ENCODE assay signal across 8 mouse cellular contexts in genomic region chr7:80778958-80779669, GRCm38 (mm10). TPM values are rescaled to one million over a fixed set of nuclear protein-coding genes. Genes with fewer than 3 reads are reported as not detected.
A peak's percentile ranks its signal among the peaks of the same experiment; 100 is the strongest.
DNase-seq lines count a peak whose midpoint lies in the region; ATAC-seq lines count a peak whose summit lies in the region.

No protein-coding gene starts in this region.

- peaks cover 68% of the 10 kb centered on the region for H3K4me1 ChIP-seq in heart, embryonic 15.5 days (replicated peaks)
- peaks cover 28% of the 10 kb centered on the region for H3K4me1 ChIP-seq in limb, embryonic 13.5 days

- no peaks in the 10 kb centered on the region for H3K27me3 ChIP-seq in heart, embryonic 15.5 days
- H3K27me3 ChIP-seq in limb, embryonic 13.5 days = no peaks in the 10 kb centered on the region

- peak overlapping the region; percentile 73 for H3K27ac ChIP-seq in heart, embryonic 15.5 days
- H3K27ac ChIP-seq in limb, embryonic 13.5 days = peak overlapping the region; percentile 58; the same call in 1 of the 2 replicates

- DNase-seq in CD8-positive naive resting alpha-beta T cell, adult 2 months (ENCODE audit: low read depth in 2 of 2, low spot score in 2 of 2) = peak; percentile 56 to 60
- peak; percentile 28 to 53 for DNase-seq in adrenal gland, postnatal 36 days
- DNase-seq in naive thymus-derived CD4-positive, alpha-beta T cell, adult 2 months (ENCODE audit: low read depth) = peak; percentile 69
- DNase-seq in cerebellum, postnatal 25 days = no peak
- DNase-seq in frontal cortex, postnatal 36 days (ENCODE audit: low spot score in 2 of 2) = no peak
- no peak for DNase-seq in left cerebral cortex, adult 11 months (ENCODE audit: low spot score)

- H3K4me2 ChIP-seq in heart, embryonic 15.5 days = peak overlapping the region; percentile 5; the same call in 1 of the 2 replicates
- peak overlapping the region; percentile 22; the same call in 1 of the 2 replicates for H3K4me2 ChIP-seq in limb, embryonic 13.5 days (replicated peaks)

- peak; percentile 25; the same call in 1 of the 2 replicates for ATAC-seq in heart, embryonic 15.5 days (replicated peaks; ENCODE audit: insufficient number of reproducible peaks, insufficient read depth, low FRiP score, low read depth)
- ATAC-seq in limb, embryonic 13.5 days (ENCODE audit: low FRiP score, low read depth) = peak; percentile 81

- no peaks in the 10 kb centered on the region for H3K36me3 ChIP-seq in heart, embryonic 15.5 days
- H3K36me3 ChIP-seq in limb, embryonic 13.5 days = no peaks in the 10 kb centered on the region

- H3K9ac ChIP-seq in heart, embryonic 15.5 days = no peak overlapping the region
- no peak overlapping the region for H3K9ac ChIP-seq in limb, embryonic 13.5 days

- no peaks in the 10 kb centered on the region for H3K9me3 ChIP-seq in heart, embryonic 15.5 days (replicated peaks)
- H3K9me3 ChIP-seq in limb, embryonic 13.5 days = no peaks in the 10 kb centered on the region

- H3K4me3 ChIP-seq in heart, embryonic 15.5 days = no peak overlapping the region
- no peak overlapping the region for H3K4me3 ChIP-seq in limb, embryonic 13.5 days

- 57% methylated on average over 12 of the region's 12 CpGs for WGBS in heart, embryonic 15.5 days
- WGBS in limb, embryonic 13.5 days = 66% methylated on average over 12 of the region's 12 CpGs

RNA-seq across cellular contexts. Expression of gene Iqgap1, which starts 46.7 kb away (rescaled TPM):
- total RNA-seq in adrenal gland, postnatal 36 days (2021) = 100 to 1,000 TPM in 1 of 2 experiments, 10 to 100 TPM in 1; 95.5 to 114 TPM
- polyA plus RNA-seq in heart, embryonic 15.5 days (2015; fragmentation: Nextera tagmentation; extraction: Ambion mirVana) = 35.6 and 49.4 TPM in 2 replicates
- 50.1 and 52.9 TPM in 2 replicates for polyA plus RNA-seq in limb, embryonic 13.5 days (2015; fragmentation: Nextera tagmentation; extraction: Ambion mirVana)

Comparison
In these comparisons a context has a peak if more than half of its experiments do, and no peak if none do; other contexts are left out.
1. DNase-seq: peak in CD8-positive naive resting alpha-beta T cell, adult 2 months (2 of 2), adrenal gland, postnatal 36 days (2 of 2) and naive thymus-derived CD4-positive, alpha-beta T cell, adult 2 months (single experiment); none in cerebellum, postnatal 25 days (0 of 2), frontal cortex, postnatal 36 days (0 of 2) and left cerebral cortex, adult 11 months (single experiment).